Mouse (Mus musculus) liver, embryonic 18 days (tissue): ENCODE measurements around the gene Mgat4c. TPM values are rescaled to one million over a fixed set of nuclear protein-coding genes. Genes with fewer than 3 reads are reported as not detected.

ENCODE experiments used
- polyA plus RNA-seq: library from polyadenylated mRNA; depleted of rRNA; stranded (reverse); fragments of >200 nt; gene quantifications from 2 replicates; pipeline ENCODE4 v1.2.3, GENCODE M21; 2012; rRNA removed

The Mgat4c gene
- 0.02 TPM in 1 of 2 replicates, not detected in the other for polyA plus RNA-seq

GRCm38 (mm10) chr10:101681437-101681912, at the start of gene Mgat4c:
TSS of gene Mgat4c (plus strand) at chr10:101681487.

